Mouse (Mus musculus): ENCODE data around the gene Acot1.
"Not testable (repeated sequence)": the region's sequence is repeated elsewhere in the genome, so short reads cannot be mapped to it uniquely, and the experiment has no call there.

The Acot1 gene

GRCm38 (mm10) chr12:84009171-84009965, at the start of gene Acot1:
Gene Acot1 (plus strand): TSS chr12:84009490.
- ATAC-seq (ENCODE audit: low TSS enrichment): peak; percentile 76

GRCm38 (mm10) chr12:83965235-83965634, 44.1 kb upstream of the Acot1 start:
- ATAC-seq (ENCODE audit: low TSS enrichment): no peak

- peak; percentile 81; the same call in 1 of the 2 replicates for ATAC-seq (ENCODE audit: low TSS enrichment)
Observed at GRCm38 (mm10) chr12:83972117-83972516, 37.2 kb upstream of the Acot1 start.

GRCm38 (mm10) chr12:83978862-83979261, 30.4 kb upstream of the Acot1 start:
- no peak for ATAC-seq (ENCODE audit: low TSS enrichment)

- no peak for ATAC-seq (ENCODE audit: low TSS enrichment)
Observed at GRCm38 (mm10) chr12:83981615-83982014, 27.7 kb upstream of the Acot1 start.

GRCm38 (mm10) chr12:83984752-83985151, 24.5 kb upstream of the Acot1 start, which contains the start of gene Heatr4:
Gene Heatr4 (minus strand): TSS chr12:83984852.
- no peak for ATAC-seq (ENCODE audit: low TSS enrichment)

- 0 out of 2 replicates have a peak, but pooled peaks have one; percentile 5 for ATAC-seq (ENCODE audit: low TSS enrichment)
Observed at GRCm38 (mm10) chr12:83987242-83987582, 22.1 kb upstream of the Acot1 start.

GRCm38 (mm10) chr12:83987583-83988441, 21.5 kb upstream of the Acot1 start, which contains the start of gene Acot2:
Gene Acot2 (plus strand): TSS chr12:83987861.
- peak; percentile 92 for ATAC-seq (ENCODE audit: low TSS enrichment)

GRCm38 (mm10) chr12:83988483-83988882, 20.8 kb upstream of the Acot1 start:
- ATAC-seq (ENCODE audit: low TSS enrichment): no peak

GRCm38 (mm10) chr12:83989378-83989777, 19.9 kb upstream of the Acot1 start:
- ATAC-seq (ENCODE audit: low TSS enrichment): no peak

- ATAC-seq (ENCODE audit: low TSS enrichment): no peak
Observed at GRCm38 (mm10) chr12:83997221-83997620, 12.1 kb upstream of the Acot1 start.

GRCm38 (mm10) chr12:83998341-83999107, 10.8 kb upstream of the Acot1 start:
- peak; percentile 94 for ATAC-seq (ENCODE audit: low TSS enrichment)

GRCm38 (mm10) chr12:83999237-83999636, 10.1 kb upstream of the Acot1 start:
- ATAC-seq (ENCODE audit: low TSS enrichment): not testable (repeated sequence)

- ATAC-seq (ENCODE audit: low TSS enrichment): no peak
Observed at GRCm38 (mm10) chr12:84000418-84000817, 8.9 kb upstream of the Acot1 start.

- ATAC-seq (ENCODE audit: low TSS enrichment): no peak
Observed at GRCm38 (mm10) chr12:84003866-84004265, 5.4 kb upstream of the Acot1 start.

GRCm38 (mm10) chr12:84008251-84008650, 1.0 kb upstream of the Acot1 start:
- no peak for ATAC-seq (ENCODE audit: low TSS enrichment)

- no peak for ATAC-seq (ENCODE audit: low TSS enrichment)
Observed at GRCm38 (mm10) chr12:84008729-84009128, 561 bp upstream of the Acot1 start.

- no peak for ATAC-seq (ENCODE audit: low TSS enrichment)
Observed at GRCm38 (mm10) chr12:84010201-84010600, 911 bp downstream of the Acot1 start.

GRCm38 (mm10) chr12:84011251-84012040, 2.2 kb downstream of the Acot1 start:
- ATAC-seq (ENCODE audit: low TSS enrichment): peak; percentile 42

GRCm38 (mm10) chr12:84013130-84013529, 3.8 kb downstream of the Acot1 start:
- ATAC-seq (ENCODE audit: low TSS enrichment): no peak

GRCm38 (mm10) chr12:84013701-84014100, 4.4 kb downstream of the Acot1 start:
- peak; percentile 57 for ATAC-seq (ENCODE audit: low TSS enrichment)

All from frontal cortex, adult (tissue).